Mouse (Mus musculus): ENCODE data around the gene Yipf3.

Gene Yipf3

DNA sequence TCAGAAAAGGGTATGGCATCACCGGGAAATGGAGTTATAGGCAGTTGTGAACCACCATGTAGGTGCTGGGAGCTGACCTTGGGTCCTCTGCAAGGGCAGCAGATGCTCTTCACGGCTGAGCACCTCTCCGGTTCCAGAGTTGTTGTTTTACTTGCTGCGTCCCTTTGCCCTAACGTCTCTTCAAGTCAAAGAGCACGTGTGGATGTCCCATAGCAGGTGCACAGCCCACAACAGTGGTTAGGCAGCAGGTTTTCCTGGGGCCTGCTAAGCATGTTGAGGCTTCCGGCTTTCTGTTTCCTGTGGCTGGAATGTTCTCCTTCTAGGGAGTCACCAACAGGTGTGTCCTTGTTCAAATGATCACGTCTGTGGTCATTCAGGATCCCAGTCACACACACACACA, 36.0 kb downstream of the Yipf3 start:
- DNase-seq (ENCODE audit: low read depth, low spot score), result no peak

GRCm38 (mm10) chr17:46284653-46285052, 36.8 kb downstream of the Yipf3 start:
- DNase-seq (ENCODE audit: low read depth, low spot score), result no peak

- no peak for DNase-seq (ENCODE audit: low read depth, low spot score)
These were observed 37.5 kb downstream of the Yipf3 start for GRCm38 (mm10) chr17:46285407-46285806.

- no peak for DNase-seq (ENCODE audit: low read depth, low spot score)
These were observed 39.8 kb downstream of the Yipf3 start for GRCm38 (mm10) chr17:46287678-46288095.

- no peak for DNase-seq (ENCODE audit: low read depth, low spot score)
These were observed 48.7 kb downstream of the Yipf3 start for GRCm38 (mm10) chr17:46296601-46297000.

- DNase-seq (ENCODE audit: low read depth, low spot score), result no peak
These were observed 49.1 kb downstream of the Yipf3 start for GRCm38 (mm10) chr17:46297028-46297363.

GRCm38 (mm10) chr17:46297364-46298219, 49.7 kb downstream of the Yipf3 start, which contains the start of gene Dlk2:
TSS of gene Dlk2 (plus strand) at chr17:46297421.
- peak; percentile 66 for DNase-seq (ENCODE audit: low read depth, low spot score)

DNA sequence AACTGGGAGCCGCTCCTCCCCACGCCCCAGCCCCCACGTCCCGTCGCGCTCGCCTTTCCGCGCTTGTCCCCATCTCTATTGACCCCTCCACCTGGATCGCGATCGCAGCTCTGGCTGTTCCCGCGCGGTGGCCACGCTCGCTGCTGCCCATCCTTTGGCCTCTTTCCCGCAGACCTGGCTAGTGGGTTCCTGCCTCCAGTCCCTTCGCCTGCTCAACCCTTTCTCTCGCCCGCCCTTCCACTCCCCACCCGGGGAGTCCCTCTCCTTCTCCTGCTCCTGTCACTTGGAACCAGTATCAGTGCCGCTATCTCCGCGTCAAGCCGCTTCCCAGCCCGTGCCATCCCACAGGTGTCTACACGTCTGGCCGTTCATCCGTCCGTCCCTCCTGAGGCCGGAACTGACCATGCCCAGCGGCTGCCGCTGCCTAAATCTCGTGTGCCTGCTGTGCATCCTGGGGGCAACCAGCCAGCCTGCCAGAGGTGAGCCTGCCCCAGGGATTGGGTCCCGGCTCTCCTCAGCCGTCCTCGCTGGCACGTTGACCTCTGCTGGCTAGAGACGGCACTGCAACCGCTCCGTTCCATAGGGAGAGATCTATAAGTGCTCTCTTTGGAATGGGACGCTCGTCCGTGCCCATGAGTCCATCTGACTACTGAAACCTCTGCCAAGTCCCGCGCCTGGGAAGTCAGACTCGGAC, 50.5 kb downstream of the Yipf3 start:
- no peak for DNase-seq (ENCODE audit: low read depth, low spot score)

DNA sequence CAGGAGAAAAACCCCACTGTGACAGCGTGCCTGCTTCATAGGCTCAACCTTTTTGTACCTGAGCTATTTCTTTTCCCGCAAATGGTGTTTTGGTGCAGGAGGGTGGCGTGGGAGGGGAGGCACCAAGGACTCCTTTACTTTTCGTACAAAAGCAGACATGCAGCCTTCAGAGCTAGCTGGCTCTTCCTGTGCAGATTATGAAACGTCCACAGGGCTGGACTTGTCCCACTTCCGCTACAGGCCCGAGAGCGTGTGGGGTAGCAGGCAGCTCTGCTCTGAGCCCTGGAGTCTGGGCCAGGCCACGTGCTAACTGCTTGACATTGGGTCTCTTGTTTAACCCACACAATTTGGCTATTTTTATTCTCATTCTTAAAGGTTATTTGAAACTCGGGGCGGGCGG, 54.0 kb downstream of the Yipf3 start:
- DNase-seq (ENCODE audit: low read depth, low spot score), result no peak
